Mouse (Mus musculus) C2C12 (cell line): ENCODE data around the gene Arl6ip5.

Experiments used
- CEBPB ChIP-seq: IDR thresholded peaks from one replicate; pipeline ENCODE4 v1.6.1; 2011; ENCODE audit warnings: low read depth, mild to moderate bottlenecking, control low read depth, moderate library complexity
- CTCF ChIP-seq: IDR thresholded peaks from one replicate; pipeline ENCODE4 v1.5.1; 2011; ENCODE audit not compliant: control insufficient read depth, insufficient read depth, insufficient read length
- FOSL1 ChIP-seq: IDR thresholded peaks from one replicate; pipeline ENCODE4 v1.8.0; 2011; ENCODE audit warnings: mild to moderate bottlenecking, low read length; ENCODE audit not compliant: poor library complexity, insufficient read depth, severe bottlenecking
- MAX ChIP-seq: IDR thresholded peaks from one replicate; pipeline ENCODE4 v1.6.1; 2011; ENCODE audit warnings: mild to moderate bottlenecking, control low read depth
- MYOD1 ChIP-seq: IDR thresholded peaks from one replicate; pipeline ENCODE4 v1.6.1; 2011; ENCODE audit warnings: low read depth; ENCODE audit not compliant: control insufficient read depth, insufficient read length
- USF1 ChIP-seq: IDR thresholded peaks from one replicate; pipeline ENCODE4 v1.6.1; 2011; ENCODE audit warnings: low read depth, mild to moderate bottlenecking, control low read depth, moderate library complexity

DNA sequence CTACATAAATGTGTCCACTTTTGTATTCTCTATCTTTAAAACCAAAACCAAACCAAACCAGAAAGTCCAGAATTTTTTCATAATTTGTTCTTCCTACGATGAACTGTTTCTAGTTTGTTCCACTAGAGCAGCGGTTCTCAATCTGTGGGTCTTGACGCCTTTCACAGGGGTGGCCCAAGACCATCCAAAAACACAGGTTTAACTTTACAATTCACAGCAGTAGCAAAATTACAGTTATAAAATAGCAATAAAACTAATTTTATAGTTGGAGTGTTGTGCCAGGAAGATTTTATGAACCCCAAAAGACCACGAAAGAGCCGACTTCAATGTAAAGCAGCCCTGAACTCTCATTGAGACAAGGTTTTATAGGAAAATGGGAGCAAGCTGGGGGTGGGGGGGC, 25.6 kb downstream of the Arl6ip5 start:
- TF ChIP-seq MYOD1 (no peak), CTCF (no peak), MAX (no peak), FOSL1 (no peak), USF1 (no peak), CEBPB (no peak)
